Mouse (Mus musculus): ENCODE data around the gene Dmrt2.

GRCm38 (mm10) chr19:25670571-25671285, 1.5 kb upstream of the Dmrt2 start:
- TF ChIP-seq CTCF (IDR thresholded peaks at IDR 0.05; ENCODE audit: low read depth, low read length) (no peak), POLR2A (IDR thresholded peaks at IDR 0.05; ENCODE audit: borderline replicate concordance, low read depth, low read length) (no peak)

Data from bone marrow macrophage, adult 2 months (primary cell).